Mouse (Mus musculus) testis, adult 2 months (tissue): ENCODE measurements around the gene Crtc3. TPM values are rescaled to one million over a fixed set of nuclear protein-coding genes. Genes with fewer than 3 reads are reported as not detected.

Source experiments
- H3K27ac ChIP-seq: fragments of 200-500 bp; 2 replicates; pipeline ENCODE4 v1.5.1; 2012; ENCODE audit warnings: low read depth, low read length; ENCODE audit not compliant: control insufficient read depth, insufficient read depth
- H3K27me3 ChIP-seq: fragments of 200-500 bp; 2 replicates; pipeline ENCODE4 v1.6.1; 2012; ENCODE audit warnings: mild to moderate bottlenecking, low read length, moderate library complexity; ENCODE audit not compliant: control insufficient read depth, insufficient read depth
- H3K36me3 ChIP-seq: fragments of 200-500 bp; 2 replicates; pipeline ENCODE4 v1.6.1; 2012; ENCODE audit warnings: mild to moderate bottlenecking, low read length; ENCODE audit not compliant: control insufficient read depth, insufficient read depth
- H3K4me1 ChIP-seq: fragments of 200-500 bp; 2 replicates; pipeline ENCODE4 v1.6.1; 2012; ENCODE audit warnings: low read length; ENCODE audit not compliant: control insufficient read depth, insufficient read depth
- H3K4me3 ChIP-seq: fragments of 200-500 bp; 2 replicates; pipeline ENCODE4 v1.5.1; 2012; ENCODE audit warnings: low read depth, mild to moderate bottlenecking, low read length, moderate library complexity, mixed read lengths; ENCODE audit not compliant: control insufficient read depth
- CTCF ChIP-seq: fragments of 200-500 bp; IDR thresholded peaks from 2 replicates; pipeline ENCODE4 v1.5.1; 2012; ENCODE audit warnings: low read depth, mild to moderate bottlenecking, inconsistent platforms, low read length, moderate library complexity; ENCODE audit not compliant: control insufficient read depth, insufficient read depth, insufficient replicate concordance
- POLR2A ChIP-seq: fragments of 200-500 bp; IDR thresholded peaks from 2 replicates; pipeline ENCODE4 v1.6.1; 2012; ENCODE audit warnings: low read depth, mild to moderate bottlenecking, inconsistent platforms, low read length, moderate library complexity; ENCODE audit not compliant: control insufficient read depth
- polyA plus RNA-seq: library from polyadenylated mRNA; depleted of rRNA; stranded (reverse); fragments of >200 nt; gene quantifications from 2 replicates; pipeline ENCODE4 v1.2.3, GENCODE M21; 2012

Crtc3 gene
- polyA plus RNA-seq, 1 experiment = 8.8 TPM

GRCm38 (mm10) chr7:80583981-80584380 is 104.7 kb downstream of the Crtc3 start:
- TF ChIP-seq CTCF (no peak), POLR2A (no peak)
- no peak overlapping the region for H3K27ac ChIP-seq
- H3K27me3 ChIP-seq = no peaks in the 10 kb centered on the region
- no peaks in the 10 kb centered on the region for H3K36me3 ChIP-seq
- H3K4me3 ChIP-seq = no peak overlapping the region
- peaks cover 8% of the 10 kb centered on the region for H3K4me1 ChIP-seq

- Histone ChIP-seq H3K36me3 (no peaks in the 10 kb centered on the region), H3K27ac (no peak overlapping the region), H3K4me1 (peaks cover 8% of the 10 kb centered on the region), H3K27me3 (no peaks in the 10 kb centered on the region), H3K4me3 (no peak overlapping the region)
- TF ChIP-seq CTCF (no peak), POLR2A (no peak)
These were observed 105.7 kb downstream of the Crtc3 start for GRCm38 (mm10) chr7:80582821-80583451.

- Histone ChIP-seq H3K4me3 (no peak overlapping the region), H3K36me3 (no peaks in the 10 kb centered on the region), H3K27ac (no peak overlapping the region), H3K27me3 (no peaks in the 10 kb centered on the region), H3K4me1 (peaks cover 2% of the 10 kb centered on the region; the same call in 1 of the 2 replicates)
- peak; percentile 68; the same call in 1 of the 2 replicates for TF ChIP-seq CTCF
- TF ChIP-seq POLR2A = no peak
These were observed 108.3 kb downstream of the Crtc3 start for GRCm38 (mm10) chr7:80580368-80580767.

GRCm38 (mm10) chr7:80577417-80577980 is 111.2 kb downstream of the Crtc3 start:
- Histone ChIP-seq H3K36me3 (no peaks in the 10 kb centered on the region), H3K27ac (no peak overlapping the region), H3K4me3 (no peak overlapping the region), H3K27me3 (no peaks in the 10 kb centered on the region), H3K4me1 (no peaks in the 10 kb centered on the region)
- TF ChIP-seq POLR2A = no peak
- TF ChIP-seq CTCF = no peak

GRCm38 (mm10) chr7:80576626-80577025 is 112.1 kb downstream of the Crtc3 start:
- H3K27ac ChIP-seq = no peak overlapping the region
- H3K27me3 ChIP-seq = no peaks in the 10 kb centered on the region

GRCm38 (mm10) chr7:80575750-80576149 is 112.9 kb downstream of the Crtc3 start:
- Histone ChIP-seq H3K4me1 (no peaks in the 10 kb centered on the region), H3K27me3 (no peaks in the 10 kb centered on the region), H3K4me3 (no peak overlapping the region), H3K36me3 (no peaks in the 10 kb centered on the region), H3K27ac (no peak overlapping the region)
- no peak for TF ChIP-seq POLR2A
- no peak for TF ChIP-seq CTCF

More at GRCm38 (mm10) chr7:80576626-80577025, 112.1 kb downstream of the Crtc3 start:
- H3K4me3 ChIP-seq = no peak overlapping the region
- H3K4me1 ChIP-seq = no peaks in the 10 kb centered on the region
- TF ChIP-seq CTCF (no peak), POLR2A (no peak)
- no peaks in the 10 kb centered on the region for H3K36me3 ChIP-seq

GRCm38 (mm10) chr7:80573076-80573475 is 115.6 kb downstream of the Crtc3 start:
- Histone ChIP-seq H3K4me1 (no peaks in the 10 kb centered on the region), H3K4me3 (no peak overlapping the region), H3K36me3 (no peaks in the 10 kb centered on the region), H3K27me3 (no peaks in the 10 kb centered on the region), H3K27ac (no peak overlapping the region)
- TF ChIP-seq POLR2A (no peak), CTCF (no peak)
